In the genomic region with DNA sequence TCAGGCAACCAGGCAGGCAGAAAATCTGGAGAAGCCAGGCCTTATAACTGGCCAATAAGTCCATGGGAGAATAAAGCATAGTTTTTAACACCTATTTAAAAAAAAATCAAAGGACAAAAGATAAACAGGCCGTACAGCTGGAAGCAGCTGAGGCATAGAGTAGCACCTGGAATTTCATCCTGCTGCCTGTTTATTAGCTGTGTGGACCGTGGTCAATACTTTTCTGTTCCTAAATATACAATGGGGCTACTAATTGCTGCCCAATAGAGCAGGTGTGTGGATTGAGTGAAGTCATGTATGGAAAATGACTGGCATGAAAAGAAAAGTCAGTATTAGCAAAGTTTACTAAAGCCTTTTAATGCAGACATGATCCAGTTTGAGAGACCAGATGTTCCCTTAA, we compare ENCODE assay signal across 16 mouse cellular contexts.
"Had no signal": no experiment of that assay in that cellular context is flagged by ENCODE, and none has a peak within 500 bp of the region (broad histone marks: within the 10 kb centered on the region; RNA-seq: fewer than 3 reads in every experiment).

No protein-coding gene starts in this region.

- H3K4me2 ChIP-seq: neural tube, embryonic 12.5 days; neural tube, embryonic 13.5 days; neural tube, embryonic 15.5 days; stomach, embryonic 15.5 days had no signal

- H3K4me3 ChIP-seq: neural tube, embryonic 12.5 days; neural tube, embryonic 13.5 days; neural tube, embryonic 15.5 days; stomach, embryonic 15.5 days had no signal

- H3K9ac ChIP-seq: neural tube, embryonic 12.5 days; neural tube, embryonic 13.5 days; neural tube, embryonic 15.5 days; stomach, embryonic 15.5 days had no signal

- H3K36me3 ChIP-seq: neural tube, embryonic 15.5 days; stomach, embryonic 15.5 days had no signal

- H3K9me3 ChIP-seq: neural tube, embryonic 12.5 days; neural tube, embryonic 13.5 days; neural tube, embryonic 15.5 days; stomach, embryonic 15.5 days had no signal

- H3K4me1 ChIP-seq: neural tube, embryonic 12.5 days; neural tube, embryonic 13.5 days; neural tube, embryonic 15.5 days; stomach, embryonic 15.5 days had no signal

- DNase-seq: retina, postnatal 1 day; right cerebral cortex, adult 18-20 months; right cerebral cortex, postnatal 14 days; right cerebral cortex, postnatal 25 days; spleen, adult 18-20 months; thymus, adult 18-20 months; thymus, adult 2 months; thymus, postnatal 14 days; thymus, postnatal 25 days; thymus, postnatal 36 days; thymus, postnatal 4 days had no signal

- H3K27me3 ChIP-seq: neural tube, embryonic 12.5 days; neural tube, embryonic 13.5 days; neural tube, embryonic 15.5 days; stomach, embryonic 15.5 days had no signal

- H3K27ac ChIP-seq: neural tube, embryonic 12.5 days; neural tube, embryonic 13.5 days; neural tube, embryonic 15.5 days; stomach, embryonic 15.5 days; stomach, postnatal 0 days had no signal
